Mouse (Mus musculus): ENCODE results near the gene Parp1. TPM values are rescaled to one million over a fixed set of nuclear protein-coding genes. Genes with fewer than 3 reads are reported as not detected.

Gene Parp1
- polyA plus RNA-seq, 1 experiment from 2014 or later, result 69.8 TPM

DNA sequence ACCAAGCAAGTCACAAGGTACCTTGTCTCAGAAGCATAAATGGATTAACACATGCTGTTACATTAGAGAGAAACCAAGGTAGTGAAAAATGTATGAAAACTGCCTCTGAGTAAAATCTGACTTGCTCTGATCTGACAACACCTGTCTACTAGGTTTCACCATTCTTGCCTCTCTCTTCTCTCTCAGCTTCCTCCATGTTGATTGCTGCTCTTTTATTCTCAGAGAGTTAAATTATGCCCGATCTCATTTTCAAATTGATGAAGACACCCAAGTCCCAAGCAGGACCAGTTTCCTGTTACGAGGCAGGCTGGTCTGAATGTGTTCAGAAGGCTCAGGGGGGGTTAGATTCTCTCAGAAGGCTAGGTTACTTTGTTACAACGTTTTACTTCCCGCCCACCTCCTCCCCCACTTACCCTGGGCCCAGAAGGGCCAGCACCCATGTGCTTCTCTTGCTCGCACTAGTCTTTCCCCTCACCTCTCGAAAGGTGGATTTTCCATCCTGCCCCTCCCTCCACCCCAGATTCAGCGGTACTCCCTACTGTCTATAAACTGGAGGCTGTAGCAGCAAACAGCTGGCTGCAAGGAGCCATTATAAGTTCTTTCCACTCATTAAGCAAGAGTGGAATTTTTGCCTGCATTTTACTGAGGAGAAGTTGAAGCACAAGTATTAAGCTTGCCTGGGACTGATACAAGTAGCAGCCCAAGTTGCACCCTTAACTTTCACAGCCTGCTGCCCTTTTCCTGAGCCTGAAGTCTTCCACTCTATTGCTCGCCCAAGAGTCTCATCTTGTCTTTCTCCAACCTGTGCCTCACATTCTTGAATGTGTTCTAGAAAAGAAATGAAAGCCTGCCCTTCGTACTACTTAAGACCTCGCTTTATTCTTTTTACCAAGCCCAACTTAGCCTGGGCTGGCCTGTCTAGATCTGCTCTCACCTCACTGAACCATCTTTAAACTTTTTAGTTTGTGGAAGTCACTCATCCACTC is 71.0 kb downstream of the Parp1 start:
- no peaks in the 10 kb centered on the region for H3K27me3 ChIP-seq (ENCODE audit: insufficient read depth, low read length)
- peak overlapping the region; percentile 84 for H3K27ac ChIP-seq
- DNase-seq (ENCODE audit: low spot score) (peak; percentile 16), ATAC-seq (replicated peaks; ENCODE audit: low FRiP score, low read depth) (no peak)
- WGBS, result 44% methylated on average over 10 of the region's 10 CpGs
- peak overlapping the region; percentile 93 for H3K9ac ChIP-seq (ENCODE audit: low read depth, low read length)
- H3K9me3 ChIP-seq (replicated peaks; ENCODE audit: low read length), result no peaks in the 10 kb centered on the region
- peak overlapping the region; percentile 89 for H3K4me2 ChIP-seq (ENCODE audit: low read length)
- peak overlapping the region; percentile 97; the same call in 1 of the 2 replicates for H3K4me3 ChIP-seq (replicated peaks; ENCODE audit: low read depth, low read length)
- TF ChIP-seq CTCF (IDR thresholded peaks at IDR 0.05; ENCODE audit: low read depth), result no peak
- H3K36me3 ChIP-seq (ENCODE audit: insufficient read depth, low read length), result no peaks in the 10 kb centered on the region
- no peaks in the 10 kb centered on the region for H3K4me1 ChIP-seq (replicated peaks; ENCODE audit: insufficient read depth, low read length)

DNA sequence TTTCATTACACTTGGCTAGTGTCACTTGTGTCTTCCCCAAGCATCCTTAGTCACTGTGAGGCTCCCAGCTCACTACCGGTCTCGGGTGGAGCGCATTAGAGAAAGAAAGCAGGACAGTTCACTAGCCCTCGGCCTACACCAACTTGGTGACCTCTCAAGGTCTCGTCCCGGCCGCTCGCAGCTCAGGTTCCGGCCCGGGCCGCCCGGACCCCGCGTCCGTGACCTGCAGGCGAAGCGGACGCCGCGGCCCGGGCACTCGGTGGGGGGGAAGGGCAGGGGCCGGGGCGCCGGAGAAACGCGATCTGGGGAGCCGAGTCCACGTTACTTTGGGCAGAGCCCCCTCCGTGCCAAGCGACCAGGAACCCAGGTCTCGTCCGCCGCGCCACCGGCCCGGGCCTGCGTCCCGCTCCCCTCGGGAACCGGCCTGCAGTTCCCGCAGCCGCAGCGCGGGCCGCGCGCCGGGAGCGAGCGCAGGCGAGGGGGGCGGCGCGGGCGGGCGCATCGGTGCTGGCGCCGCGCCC is 71.9 kb downstream of the Parp1 start:
- Histone ChIP-seq H3K9ac (ENCODE audit: low read depth, low read length) (peak overlapping the region; percentile 93), H3K27me3 (ENCODE audit: insufficient read depth, low read length) (no peaks in the 10 kb centered on the region), H3K27ac (peak overlapping the region; percentile 84), H3K4me1 (replicated peaks; ENCODE audit: insufficient read depth, low read length) (no peaks in the 10 kb centered on the region), H3K4me3 (replicated peaks; ENCODE audit: low read depth, low read length) (peak overlapping the region; percentile 97), H3K4me2 (ENCODE audit: low read length) (peak overlapping the region; percentile 89), H3K36me3 (ENCODE audit: insufficient read depth, low read length) (no peaks in the 10 kb centered on the region), H3K9me3 (replicated peaks; ENCODE audit: low read length) (no peaks in the 10 kb centered on the region)
- ATAC-seq (replicated peaks; ENCODE audit: low FRiP score, low read depth) (peak; percentile 63), DNase-seq (ENCODE audit: low spot score) (peak; percentile 66)
- TF ChIP-seq CTCF (IDR thresholded peaks at IDR 0.05; ENCODE audit: low read depth), result no peak
- under 1% methylated on average over 50 of the region's 61 CpGs for WGBS

DNA sequence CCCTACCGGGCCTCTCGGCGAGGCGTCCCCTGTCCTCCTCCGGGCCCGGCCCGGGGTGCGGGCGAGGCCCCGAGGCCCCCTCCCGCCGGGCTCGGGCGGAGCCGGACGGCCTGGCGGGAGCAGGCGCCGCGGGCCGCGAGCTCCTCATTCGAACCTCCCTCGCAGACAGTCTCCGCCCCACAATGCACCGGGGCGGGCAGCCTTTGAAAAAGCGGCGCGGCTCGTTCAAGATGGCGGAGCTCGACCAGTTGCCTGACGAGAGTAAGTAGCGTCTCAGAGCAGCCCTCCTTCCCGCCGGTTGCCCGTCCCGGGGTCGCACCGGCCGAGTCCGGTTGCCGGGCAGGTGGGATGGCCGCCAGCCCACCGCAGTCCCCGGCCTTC is 72.4 kb downstream of the Parp1 start, which contains the start of gene Lin9:
Gene Lin9 (plus strand): TSS at position 14 of the 381 bp plus-strand sequence.
- Histone ChIP-seq H3K27ac (peak within 1 kb of the TSS; percentile 84), H3K4me2 (ENCODE audit: low read length) (peak within 1 kb of the TSS; percentile 89), H3K4me3 (replicated peaks; ENCODE audit: low read depth, low read length) (peak within 1 kb of the TSS; percentile 97), H3K4me1 (replicated peaks; ENCODE audit: insufficient read depth, low read length) (no peaks in the 10 kb centered on the region), H3K9ac (ENCODE audit: low read depth, low read length) (peak within 1 kb of the TSS; percentile 93), H3K36me3 (ENCODE audit: insufficient read depth, low read length) (no peaks in the 10 kb centered on the region), H3K27me3 (ENCODE audit: insufficient read depth, low read length) (no peaks in the 10 kb centered on the region), H3K9me3 (replicated peaks; ENCODE audit: low read length) (no peaks in the 10 kb centered on the region)
- TF ChIP-seq CTCF (IDR thresholded peaks at IDR 0.05; ENCODE audit: low read depth), result no peak
- DNase-seq (ENCODE audit: low spot score) (peak; percentile 95), ATAC-seq (replicated peaks; ENCODE audit: low FRiP score, low read depth) (peak; percentile 87)
- under 1% methylated on average over 31 of the region's 47 CpGs for WGBS

DNA sequence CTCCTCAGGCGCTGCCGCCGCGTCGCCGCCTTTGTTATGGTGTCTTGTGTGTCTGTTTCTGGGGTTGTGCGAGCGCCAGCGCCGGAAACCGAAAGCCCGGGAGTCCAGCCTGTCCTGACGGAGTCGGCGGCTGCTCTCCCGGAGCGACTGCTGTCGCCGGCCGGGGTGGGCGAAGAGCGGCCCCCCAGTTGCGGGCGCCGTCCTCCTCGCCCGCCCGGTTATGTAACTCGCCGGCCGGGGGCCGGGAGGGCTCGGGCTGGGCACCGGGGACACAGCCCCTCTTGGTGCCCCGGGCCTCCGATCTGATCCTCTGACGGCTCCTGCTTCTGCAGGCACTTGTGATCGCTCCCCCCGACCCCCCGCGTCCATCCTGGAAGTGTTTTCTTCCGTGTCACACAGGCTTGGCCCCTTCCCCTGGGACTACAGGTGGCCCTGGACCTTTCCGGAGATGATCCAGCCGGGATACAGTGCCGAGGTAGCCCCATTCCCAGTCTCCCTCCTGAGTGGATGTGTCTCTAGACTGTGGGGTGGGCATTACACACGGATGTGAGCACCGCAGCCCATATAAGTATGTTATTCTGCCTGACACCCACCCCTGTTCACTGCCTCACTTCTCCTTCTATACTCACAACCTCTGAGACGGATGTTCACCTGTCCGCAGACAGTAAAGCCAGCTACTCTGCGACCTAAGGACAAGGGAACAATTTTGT is 72.9 kb downstream of the Parp1 start:
- Histone ChIP-seq H3K9me3 (replicated peaks; ENCODE audit: low read length) (no peaks in the 10 kb centered on the region), H3K27me3 (ENCODE audit: insufficient read depth, low read length) (no peaks in the 10 kb centered on the region), H3K27ac (peak overlapping the region; percentile 84), H3K4me3 (replicated peaks; ENCODE audit: low read depth, low read length) (peak overlapping the region; percentile 97), H3K4me1 (replicated peaks; ENCODE audit: insufficient read depth, low read length) (no peaks in the 10 kb centered on the region), H3K9ac (ENCODE audit: low read depth, low read length) (peak overlapping the region; percentile 93), H3K4me2 (ENCODE audit: low read length) (peak overlapping the region; percentile 89), H3K36me3 (ENCODE audit: insufficient read depth, low read length) (no peaks in the 10 kb centered on the region)
- no peak for TF ChIP-seq CTCF (IDR thresholded peaks at IDR 0.05; ENCODE audit: low read depth)
- DNase-seq (ENCODE audit: low spot score) (peak; percentile 33), ATAC-seq (replicated peaks; ENCODE audit: low FRiP score, low read depth) (peak; percentile 57)
- WGBS, result 3% methylated on average over 50 of the region's 50 CpGs

DNA sequence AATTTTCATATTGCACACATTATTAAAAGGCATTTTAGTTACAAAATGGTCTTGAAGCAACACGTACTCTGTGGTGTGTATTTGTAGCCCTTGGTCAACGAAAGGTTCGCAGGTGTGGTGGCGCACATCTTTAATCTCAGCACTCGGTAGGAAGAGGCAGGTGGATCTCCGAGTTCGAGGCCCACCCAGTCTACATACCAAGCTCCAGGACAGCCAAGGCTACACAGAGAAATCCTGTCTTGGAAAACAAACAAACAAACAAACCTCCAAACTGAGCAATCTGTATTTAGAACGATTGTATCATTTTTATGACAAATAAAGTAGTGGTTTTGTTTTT is 73.5 kb downstream of the Parp1 start:
- TF ChIP-seq CTCF (IDR thresholded peaks at IDR 0.05; ENCODE audit: low read depth), result no peak
- no peak for ATAC-seq (replicated peaks; ENCODE audit: low FRiP score, low read depth)
- H3K4me1 ChIP-seq (replicated peaks; ENCODE audit: insufficient read depth, low read length), result no peaks in the 10 kb centered on the region
- H3K27ac ChIP-seq, result no peak overlapping the region
- H3K4me3 ChIP-seq (replicated peaks; ENCODE audit: low read depth, low read length), result peak overlapping the region; percentile 97
- no peak for DNase-seq (ENCODE audit: low spot score)
- H3K9ac ChIP-seq (ENCODE audit: low read depth, low read length), result peak overlapping the region; percentile 93
- no peaks in the 10 kb centered on the region for H3K27me3 ChIP-seq (ENCODE audit: insufficient read depth, low read length)
- H3K4me2 ChIP-seq (ENCODE audit: low read length), result peak overlapping the region; percentile 89
- H3K9me3 ChIP-seq (replicated peaks; ENCODE audit: low read length), result no peaks in the 10 kb centered on the region
- no peaks in the 10 kb centered on the region for H3K36me3 ChIP-seq (ENCODE audit: insufficient read depth, low read length)
- WGBS, result 71% methylated on average over 8 of the region's 8 CpGs

Small RNA genes within 50 kb of the gene (microRNA-seq; reads per million reads assigned to microRNA genes)
- gene Mir6904, result not detected

Other genes starting within 250 kb of the Parp1 start
- gene Itpkb, start 238.4 kb upstream of the Parp1 start, polyA plus RNA-seq (2015; fragmentation: Nextera tagmentation; extraction: Ambion mirVana), result 6.8 and 7.1 TPM in 2 replicates
- gene Stum, start 85.4 kb upstream of the Parp1 start, polyA plus RNA-seq (2015; fragmentation: Nextera tagmentation; extraction: Ambion mirVana), result 0.64 and 1.0 TPM in 2 replicates
- 11.6 and 14.9 TPM in 2 replicates for gene Lin9, start 72.2 kb downstream of the Parp1 start, polyA plus RNA-seq (2015; fragmentation: Nextera tagmentation; extraction: Ambion mirVana)
- gene Mixl1, start 128.1 kb downstream of the Parp1 start, polyA plus RNA-seq (2015; fragmentation: Nextera tagmentation; extraction: Ambion mirVana), result 0.30 and 0.36 TPM in 2 replicates
- gene Acbd3, start 157.1 kb downstream of the Parp1 start, polyA plus RNA-seq (2015; fragmentation: Nextera tagmentation; extraction: Ambion mirVana), result 18.5 and 19.6 TPM in 2 replicates
- 2,528 and 2,557 TPM in 2 replicates for gene H3f3a, start 245.0 kb downstream of the Parp1 start, polyA plus RNA-seq (2015; fragmentation: Nextera tagmentation; extraction: Ambion mirVana)